Mouse (Mus musculus) liver, embryonic 14.5 days (tissue): ENCODE data around the gene Trmt6.

ENCODE experiments used
- CTCF ChIP-seq: IDR thresholded peaks from 2 replicates; pipeline ENCODE4 v1.5.1; 2016; ENCODE audit warnings: antibody characterized with exemption, low read depth, control low read depth
- EP300 ChIP-seq: IDR thresholded peaks from 2 replicates; pipeline ENCODE4 v1.6.1; 2016; ENCODE audit warnings: antibody characterized with exemption, low read depth

DNA sequence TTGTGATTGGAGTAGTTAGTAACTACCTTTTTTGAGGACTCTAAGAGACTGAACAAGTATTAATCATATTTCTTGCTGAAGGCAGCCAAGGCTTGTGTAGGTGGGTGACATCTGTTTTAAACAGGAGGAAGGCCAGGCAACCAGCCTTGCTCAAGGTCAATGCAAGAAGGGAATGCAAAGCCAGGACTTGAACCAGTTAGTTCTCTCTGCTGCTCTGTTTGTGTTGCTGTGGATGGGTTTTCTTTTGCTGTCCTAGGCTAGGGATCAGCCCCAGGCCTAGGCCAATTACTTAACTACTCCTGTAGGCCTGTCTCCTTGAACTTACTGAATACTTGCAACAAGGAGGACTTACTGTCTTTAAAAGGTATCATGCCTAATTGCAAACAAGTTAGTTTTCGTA is 37.2 kb upstream of the Trmt6 start:
- no peak for TF ChIP-seq CTCF
- TF ChIP-seq EP300: no peak
